Mouse (Mus musculus) liver (tissue): ENCODE data around the gene Smc1b.

Experiments
- DNase-seq: peaks from one replicate; pipeline ENCODE4 v3.0.0-alpha.2; 2020; ENCODE audit warnings: mixed read lengths

The Smc1b gene

GRCm38 (mm10) chr15:85131275-85132192 is at the start of gene Smc1b, which contains the start of gene Ribc2:
TSS of gene Smc1b (minus strand) at chr15:85131964.
TSS of gene Ribc2 (plus strand) at chr15:85132078.
- peak; percentile 69 for DNase-seq

DNA sequence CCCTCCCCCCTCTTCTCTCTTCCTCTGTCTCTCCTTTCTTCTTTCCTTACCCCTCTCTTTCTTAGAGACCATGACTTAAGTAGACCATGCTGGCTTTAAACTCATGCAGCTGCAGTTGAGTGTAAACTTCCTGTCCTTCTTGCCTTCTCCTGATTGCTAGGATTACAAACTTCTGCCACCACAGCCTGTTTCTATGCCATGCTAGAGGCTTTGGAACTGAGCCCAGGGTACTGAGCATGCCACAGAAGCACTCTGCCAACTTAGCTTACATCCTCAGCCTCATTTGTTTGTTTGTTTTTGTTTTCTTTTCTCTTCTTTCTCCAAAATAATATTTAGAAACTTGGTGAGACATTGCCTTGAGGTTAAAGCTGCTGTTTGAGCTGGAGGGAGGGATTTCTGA is 48.6 kb upstream of the Smc1b start:
- DNase-seq: no peak

- no peak for DNase-seq
Observed at GRCm38 (mm10) chr15:85179528-85180180, 47.9 kb upstream of the Smc1b start.

DNA sequence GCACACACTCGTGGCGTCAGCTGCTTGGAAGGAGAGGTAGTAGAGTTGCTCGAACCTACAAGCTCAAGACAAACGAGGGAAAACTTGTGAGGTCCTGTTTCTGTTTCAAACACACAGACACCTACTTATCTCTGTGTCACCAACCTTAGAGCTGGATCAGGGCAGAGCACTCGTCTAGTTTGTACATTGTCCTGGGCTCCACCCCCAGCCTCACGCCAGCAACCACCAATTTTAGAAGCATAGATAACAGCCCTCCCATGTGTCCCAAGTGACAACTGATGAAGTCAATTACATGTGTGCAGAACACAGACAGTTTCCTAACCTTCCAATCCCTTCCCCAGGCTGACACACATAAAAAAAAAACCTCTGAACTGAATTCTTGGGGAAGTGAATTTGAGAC is 46.4 kb upstream of the Smc1b start:
- DNase-seq: no peak

GRCm38 (mm10) chr15:85177576-85177975 is 45.8 kb upstream of the Smc1b start:
- peak; percentile 68 for DNase-seq

GRCm38 (mm10) chr15:85174060-85174459 is 42.3 kb upstream of the Smc1b start:
- no peak for DNase-seq

DNA sequence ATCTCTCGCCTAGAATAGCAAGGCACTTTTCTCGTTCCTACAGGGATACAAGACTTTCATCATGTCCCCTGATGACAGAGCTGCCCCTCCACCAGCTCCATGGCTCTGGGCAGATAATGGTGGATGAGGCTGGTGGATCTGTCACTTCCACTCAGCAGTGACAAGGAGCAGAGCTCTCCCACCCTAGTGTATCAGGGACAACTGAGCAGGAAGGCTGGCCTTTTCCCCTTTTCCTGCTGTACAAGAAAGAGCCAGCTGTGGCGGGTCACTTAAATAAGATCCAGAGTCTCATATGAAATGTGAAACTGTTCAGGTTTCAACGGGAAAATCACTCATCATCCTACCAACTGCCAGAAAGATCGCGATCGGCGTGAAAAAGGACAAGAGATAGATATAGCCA is 41.7 kb upstream of the Smc1b start:
- DNase-seq: no peak

- no peak for DNase-seq
Observed at GRCm38 (mm10) chr15:85172054-85172453, 40.3 kb upstream of the Smc1b start.

DNA sequence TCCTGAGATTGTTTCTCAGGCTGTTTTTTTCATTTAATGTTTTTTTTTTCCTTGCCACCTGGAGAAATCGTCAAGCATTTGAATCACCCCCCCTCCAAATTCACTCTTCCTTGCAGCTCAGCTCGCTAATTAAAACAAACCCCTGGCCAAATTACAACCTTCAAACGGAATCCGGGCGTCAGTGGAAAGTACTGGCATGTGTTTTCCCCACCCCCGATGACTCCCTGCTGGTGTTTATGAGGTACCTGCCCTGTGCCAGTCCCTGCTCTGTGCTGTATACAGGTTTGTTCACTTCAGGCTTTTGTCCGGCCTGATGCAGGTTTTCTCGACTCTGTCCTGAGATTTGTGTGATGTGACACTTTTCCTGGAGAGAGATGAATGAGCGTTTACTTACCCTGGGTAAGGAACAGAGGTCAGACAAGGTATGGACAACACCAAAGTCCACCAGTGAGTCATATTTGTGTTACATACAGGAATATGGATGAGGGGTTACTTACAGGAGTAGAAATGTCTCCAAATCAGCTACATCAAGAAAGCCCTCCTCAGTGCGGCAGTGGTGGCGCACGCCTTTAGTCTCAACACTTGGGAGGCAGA is 35.4 kb upstream of the Smc1b start:
- DNase-seq: no peak

DNA sequence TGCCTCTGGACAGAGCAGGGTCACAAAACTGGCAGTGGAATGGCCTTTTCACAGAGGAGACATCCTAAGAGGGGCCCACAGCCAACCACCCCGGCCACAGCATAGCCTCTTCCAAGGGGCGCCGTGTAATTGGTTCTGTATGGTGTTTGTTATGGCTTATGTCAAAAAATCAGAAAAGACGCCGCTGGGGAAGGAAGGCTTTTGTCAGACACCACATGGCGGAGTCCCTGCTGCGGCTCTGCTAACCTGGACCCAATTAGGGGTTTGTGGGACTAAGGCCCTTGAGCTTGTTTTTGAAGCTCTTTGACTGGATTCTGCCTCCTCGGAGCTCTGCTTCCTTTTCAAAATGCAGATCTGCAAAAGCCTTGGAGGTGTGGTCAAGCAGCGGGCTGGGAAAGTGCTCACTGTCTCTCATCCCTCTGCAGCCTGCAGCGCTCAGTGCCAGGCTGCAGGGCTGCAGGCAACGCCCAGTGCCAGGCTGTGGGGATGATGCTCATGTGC is 34.7 kb upstream of the Smc1b start:
- DNase-seq: no peak

DNA sequence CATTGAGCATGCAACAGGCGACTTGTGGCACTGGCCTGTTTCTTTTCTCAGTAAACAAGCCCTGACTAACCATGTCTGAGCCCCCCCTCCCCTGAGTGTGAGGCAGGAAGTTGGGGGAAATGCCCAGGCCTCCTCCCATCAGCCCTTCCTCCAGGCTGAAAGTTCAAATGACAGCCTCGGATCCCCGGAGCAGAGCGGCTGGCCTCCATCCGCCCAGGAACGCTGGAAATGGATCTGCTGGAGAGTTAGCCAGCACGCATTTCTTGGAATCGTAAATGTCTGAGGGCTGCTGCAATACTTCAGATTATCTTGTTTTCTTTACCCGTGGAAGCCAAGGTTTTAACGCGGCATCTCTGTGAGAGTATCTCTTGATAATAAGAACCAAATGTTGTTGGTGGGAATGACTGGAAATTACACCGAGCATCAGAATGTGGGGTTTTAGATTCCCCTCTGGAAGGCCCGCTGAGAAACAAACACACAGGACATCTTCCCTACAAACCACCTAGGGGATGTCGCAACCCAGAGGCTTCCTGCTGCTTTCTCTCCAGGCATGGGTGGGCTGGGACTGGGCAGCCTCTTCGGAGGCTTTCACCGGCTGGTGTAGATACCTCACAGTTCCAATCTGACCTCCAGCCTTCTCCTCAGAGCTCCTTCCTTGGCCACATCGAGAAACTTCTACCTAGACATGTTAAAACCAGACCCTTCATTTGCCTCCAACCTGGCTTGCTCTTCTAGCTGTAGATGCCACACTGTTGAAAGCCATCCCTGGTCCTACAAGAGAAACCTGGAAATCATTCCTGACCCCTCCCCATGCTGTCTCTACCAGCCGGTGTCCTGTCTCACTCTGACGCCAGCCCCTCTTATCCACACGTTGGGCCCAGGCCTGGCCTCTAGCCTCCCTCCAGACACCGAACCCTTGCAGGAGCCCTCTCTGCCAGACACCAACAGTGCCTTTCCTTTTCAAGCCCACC is 31.2 kb upstream of the Smc1b start:
- peak; percentile 18 for DNase-seq

GRCm38 (mm10) chr15:85161416-85161815 is 29.7 kb upstream of the Smc1b start:
- no peak for DNase-seq

- DNase-seq: no peak
Observed at GRCm38 (mm10) chr15:85156198-85156597, 24.4 kb upstream of the Smc1b start.

GRCm38 (mm10) chr15:85154091-85154490 is 22.3 kb upstream of the Smc1b start:
- no peak for DNase-seq

- no peak for DNase-seq
Observed at GRCm38 (mm10) chr15:85152577-85152976, 20.8 kb upstream of the Smc1b start.

GRCm38 (mm10) chr15:85151433-85151918 is 19.7 kb upstream of the Smc1b start:
- peak; percentile 63 for DNase-seq

DNA sequence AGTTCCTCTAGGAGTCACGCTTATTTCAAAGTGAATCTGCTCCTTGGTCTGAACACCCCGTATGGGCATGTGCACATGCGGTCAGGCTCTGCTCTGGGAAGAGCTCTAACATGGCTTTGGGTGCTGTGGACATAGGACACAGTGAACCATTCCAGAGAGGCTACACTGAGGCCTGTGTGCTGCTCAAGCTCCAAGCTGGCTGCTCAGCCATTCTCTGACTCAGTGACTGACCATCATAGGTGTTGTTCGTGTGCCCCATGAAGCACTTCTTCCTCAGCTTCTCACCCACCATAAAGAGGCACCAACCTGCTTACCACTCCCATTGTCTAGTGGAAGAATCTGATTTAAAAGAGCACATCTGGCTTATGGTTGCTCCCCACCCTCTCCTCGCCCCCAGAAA is 12.5 kb upstream of the Smc1b start:
- no peak for DNase-seq

DNA sequence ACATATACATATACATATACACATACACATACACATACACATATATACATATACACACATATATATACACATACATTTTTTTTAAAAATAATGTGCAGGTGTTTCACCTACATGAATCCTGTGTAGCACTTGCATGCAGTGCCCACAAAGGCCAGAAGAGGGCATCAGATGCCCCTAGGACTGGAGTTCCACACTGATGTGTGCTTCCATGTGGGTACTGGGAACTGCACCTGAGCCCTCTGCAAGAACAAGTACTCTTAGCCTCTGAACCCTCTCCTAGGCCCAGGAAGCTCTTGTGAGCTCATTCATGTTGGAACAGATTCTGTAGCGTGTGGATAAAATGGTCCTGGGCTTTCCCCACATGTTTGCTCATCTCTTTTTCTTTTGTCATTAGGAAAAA is 12.0 kb upstream of the Smc1b start:
- no peak for DNase-seq

DNA sequence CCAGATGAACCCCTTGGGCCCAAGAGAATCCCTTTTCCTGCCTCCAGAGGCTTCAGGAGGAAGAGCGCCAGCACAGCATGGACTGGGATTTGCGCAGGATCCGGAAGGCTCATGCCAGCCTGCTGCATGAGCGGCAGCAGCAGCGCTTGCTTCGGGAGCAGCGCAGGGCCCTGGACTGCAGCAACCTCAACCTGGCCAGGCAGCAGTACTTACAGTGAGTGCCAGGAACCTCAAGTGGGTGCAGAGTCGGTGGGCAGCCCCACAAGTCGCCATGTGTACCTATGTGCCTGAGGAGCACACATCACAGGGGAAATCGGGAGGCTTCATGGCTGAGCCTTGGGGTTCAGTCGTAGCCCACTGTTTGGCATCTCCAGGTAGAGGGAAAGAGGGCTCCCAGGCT is 11.4 kb upstream of the Smc1b start:
- no peak for DNase-seq

- no peak for DNase-seq
Observed at GRCm38 (mm10) chr15:85142441-85142840, 10.7 kb upstream of the Smc1b start.

- no peak for DNase-seq
Observed at GRCm38 (mm10) chr15:85141290-85141689, 9.5 kb upstream of the Smc1b start.

GRCm38 (mm10) chr15:85135143-85135542 is 3.4 kb upstream of the Smc1b start:
- no peak for DNase-seq
